Mouse (Mus musculus) lung, embryonic 14.5 days (tissue): ENCODE data around the gene Tmem94. TPM values are rescaled to one million over a fixed set of nuclear protein-coding genes. Genes with fewer than 3 reads are reported as not detected.
"Not testable (repeated sequence)": the region's sequence is repeated elsewhere in the genome, so short reads cannot be mapped to it uniquely, and the experiment has no call there.

Source experiments
- ATAC-seq: fragments of 200-750 bp; cut with Nextera tagmentation; 2 replicates; pipeline ENCODE4 v1.8.0; 2017; ENCODE audit warnings: mild to moderate bottlenecking, moderate TSS enrichment, moderate library complexity; ENCODE audit not compliant: insufficient read depth
- DNase-seq: peaks from one replicate; pipeline ENCODE4 v3.0.0-alpha.2; 2015
- H3K27ac ChIP-seq: fragments of 300-500 bp; sonication (generic); 2 replicates; pipeline ENCODE4 v1.5.1; 2014; ENCODE audit warnings: low read depth, mild to moderate bottlenecking, moderate library complexity
- H3K27me3 ChIP-seq: fragments of 300-500 bp; sonication (generic); 2 replicates; pipeline ENCODE4 v1.6.1; 2014; ENCODE audit warnings: low read length, control low read depth; ENCODE audit not compliant: insufficient read depth
- H3K36me3 ChIP-seq: fragments of 300-500 bp; sonication (generic); 2 replicates; pipeline ENCODE4 v1.6.1; 2014; ENCODE audit warnings: control low read depth; ENCODE audit not compliant: insufficient read depth
- H3K4me1 ChIP-seq: fragments of 300-500 bp; sonication (generic); 2 replicates; pipeline ENCODE4 v1.6.1; 2014; ENCODE audit warnings: antibody characterized with exemption, control low read depth; ENCODE audit not compliant: insufficient read depth
- H3K4me2 ChIP-seq: fragments of 300-500 bp; sonication (generic); 2 replicates; pipeline ENCODE4 v1.6.1; 2014; ENCODE audit warnings: mild to moderate bottlenecking
- H3K4me3 ChIP-seq: fragments of 300-500 bp; sonication (generic); 2 replicates; pipeline ENCODE4 v1.5.1; 2014; ENCODE audit warnings: low read depth, low read length
- H3K9ac ChIP-seq: fragments of 300-500 bp; sonication (generic); 2 replicates; pipeline ENCODE4 v1.6.1; 2014
- H3K9me3 ChIP-seq: fragments of 300-500 bp; sonication (generic); 2 replicates; pipeline ENCODE4 v1.6.1; 2016; ENCODE audit warnings: low read depth, low read length, control low read depth
- CTCF ChIP-seq: IDR thresholded peaks from 2 replicates; pipeline ENCODE4 v1.5.1; 2016; ENCODE audit warnings: antibody characterized with exemption, low read depth
- WGBS: fragments of 180-500 bp; shearing (Covaris S2); extraction: QIAGEN DNeasy Blood & Tissue Kit; methylation state at CpG from one replicate; pipeline ENCODE4 v1.1.7; 2014; 5-methylcytosine and 5-hydroxymethylcytosine counted together
- polyA plus RNA-seq: library from polyadenylated mRNA; unstranded; fragments of >200 nt; fragmentation: Nextera tagmentation; extraction: Ambion mirVana; gene quantifications from 2 replicates; pipeline ENCODE4 v1.2.1, GENCODE M21; 2014

Gene Tmem94
- polyA plus RNA-seq, 1 experiment from 2014 or later = 20.9 TPM

GRCm38 (mm10) chr11:115747351-115747750 is 17.9 kb upstream of the Tmem94 start:
- Histone ChIP-seq H3K9ac (peak overlapping the region; percentile 11; the same call in 1 of the 2 replicates), H3K27ac (no peak overlapping the region), H3K9me3 (no peaks in the 10 kb centered on the region), H3K4me2 (peak overlapping the region; percentile 32), H3K4me3 (no peak overlapping the region), H3K27me3 (no peaks in the 10 kb centered on the region), H3K4me1 (no peaks in the 10 kb centered on the region), H3K36me3 (no peaks in the 10 kb centered on the region)
- 7% methylated on average over 11 of the region's 15 CpGs for WGBS
- TF ChIP-seq CTCF = no peak
- ATAC-seq (no peak), DNase-seq (no peak)

- no peak for TF ChIP-seq CTCF
- H3K9me3 ChIP-seq = no peaks in the 10 kb centered on the region
- ATAC-seq (no peak), DNase-seq (no peak)
- H3K27me3 ChIP-seq = no peaks in the 10 kb centered on the region
- WGBS = 85% methylated on average over 5 of the region's 5 CpGs
- H3K27ac ChIP-seq = no peak overlapping the region
- H3K4me3 ChIP-seq = no peak overlapping the region
- no peak overlapping the region for H3K4me2 ChIP-seq
- no peaks in the 10 kb centered on the region for H3K4me1 ChIP-seq
- no peaks in the 10 kb centered on the region for H3K36me3 ChIP-seq
- no peak overlapping the region for H3K9ac ChIP-seq
Measured at GRCm38 (mm10) chr11:115749834-115750233, 15.4 kb upstream of the Tmem94 start.

GRCm38 (mm10) chr11:115751725-115752124 is 13.5 kb upstream of the Tmem94 start:
- no peaks in the 10 kb centered on the region for H3K9me3 ChIP-seq
- no peaks in the 10 kb centered on the region for H3K27me3 ChIP-seq
- no peak overlapping the region for H3K4me3 ChIP-seq
- ATAC-seq (no peak), DNase-seq (no peak)
- no peak overlapping the region for H3K4me2 ChIP-seq
- no peak for TF ChIP-seq CTCF
- no peak overlapping the region for H3K27ac ChIP-seq
- H3K9ac ChIP-seq = no peak overlapping the region
- 59% methylated on average over 2 of the region's 2 CpGs for WGBS
- H3K4me1 ChIP-seq = no peaks in the 10 kb centered on the region
- H3K36me3 ChIP-seq = no peaks in the 10 kb centered on the region

- H3K4me1 ChIP-seq = no peaks in the 10 kb centered on the region
- 75% methylated on average over 7 of the region's 7 CpGs for WGBS
- no peak overlapping the region for H3K27ac ChIP-seq
- H3K4me2 ChIP-seq = no peak overlapping the region
- H3K27me3 ChIP-seq = no peaks in the 10 kb centered on the region
- H3K36me3 ChIP-seq = no peaks in the 10 kb centered on the region
- DNase-seq (no peak), ATAC-seq (no peak)
- no peak overlapping the region for H3K9ac ChIP-seq
- TF ChIP-seq CTCF = no peak
- H3K9me3 ChIP-seq = no peaks in the 10 kb centered on the region
- H3K4me3 ChIP-seq = no peak overlapping the region
Measured at GRCm38 (mm10) chr11:115752653-115753052, 12.6 kb upstream of the Tmem94 start.

- no peak for DNase-seq
- no peak overlapping the region for H3K4me2 ChIP-seq
- no peak for TF ChIP-seq CTCF
- no peaks in the 10 kb centered on the region for H3K4me1 ChIP-seq
- ATAC-seq = no peak
- H3K9ac ChIP-seq = no peak overlapping the region
- H3K4me3 ChIP-seq = no peak overlapping the region
- H3K27ac ChIP-seq = no peak overlapping the region
- no peaks in the 10 kb centered on the region for H3K36me3 ChIP-seq
- no peaks in the 10 kb centered on the region for H3K9me3 ChIP-seq
- H3K27me3 ChIP-seq = no peaks in the 10 kb centered on the region
- 62% methylated on average over 4 of the region's 4 CpGs for WGBS
Measured at GRCm38 (mm10) chr11:115753485-115753884, 11.7 kb upstream of the Tmem94 start.

- not testable (repeated sequence) for ATAC-seq, H3K9ac ChIP-seq, H3K27ac ChIP-seq, H3K27me3 ChIP-seq, H3K4me3 ChIP-seq, H3K9me3 ChIP-seq, H3K4me2 ChIP-seq, H3K36me3 ChIP-seq, H3K4me1 ChIP-seq, DNase-seq
- WGBS = 91% methylated on average over 7 of the region's 7 CpGs
Measured at GRCm38 (mm10) chr11:115762176-115762575, 3.1 kb upstream of the Tmem94 start.

- Histone ChIP-seq H3K27me3 (no peaks in the 10 kb centered on the region), H3K9ac (peak overlapping the region; percentile 33; the same call in 1 of the 2 replicates), H3K4me1 (no peaks in the 10 kb centered on the region; the same call in 1 of the 2 replicates), H3K4me3 (peak overlapping the region; percentile 87), H3K9me3 (no peaks in the 10 kb centered on the region; the same call in 1 of the 2 replicates), H3K27ac (no peak overlapping the region), H3K4me2 (peak overlapping the region; percentile 59), H3K36me3 (no peaks in the 10 kb centered on the region)
- no peak for ATAC-seq
- no peak for TF ChIP-seq CTCF
- 26% methylated on average over 2 of the region's 2 CpGs for WGBS
- DNase-seq = no peak
Measured at GRCm38 (mm10) chr11:115764698-115765097, 535 bp upstream of the Tmem94 start.

- peak; percentile 85 for ATAC-seq
- TF ChIP-seq CTCF = no peak
- peak; percentile 66 for DNase-seq
- Histone ChIP-seq H3K36me3 (no peaks in the 10 kb centered on the region), H3K27me3 (no peaks in the 10 kb centered on the region), H3K9ac (peak overlapping the region; percentile 95), H3K4me1 (no peaks in the 10 kb centered on the region; the same call in 1 of the 2 replicates), H3K4me2 (peak overlapping the region; percentile 93), H3K27ac (peak overlapping the region; percentile 92), H3K4me3 (peak overlapping the region; percentile 87), H3K9me3 (no peaks in the 10 kb centered on the region; the same call in 1 of the 2 replicates)
- under 1% methylated on average over 34 of the region's 34 CpGs for WGBS
Measured at GRCm38 (mm10) chr11:115765607-115766141, 441 bp downstream of the Tmem94 start.
